Mouse (Mus musculus): ENCODE measurements around the gene Uxs1. TPM values are rescaled to one million over a fixed set of nuclear protein-coding genes. Genes with fewer than 3 reads are reported as not detected.

Uxs1 gene
- polyA plus RNA-seq, 1 experiment: 37.3 TPM

GRCm38 (mm10) chr1:43821804-43822203 is 5.8 kb downstream of the Uxs1 start:
- WGBS: 93% methylated on average over 1 of the region's 1 CpGs
- DNase-seq: no peak
- no peak overlapping the region for H3K27ac ChIP-seq (ENCODE audit: insufficient read depth, low read length)
- H3K27me3 ChIP-seq (ENCODE audit: control insufficient read depth, insufficient read depth, low read length): no peaks in the 10 kb centered on the region
- H3K4me3 ChIP-seq (replicated peaks; ENCODE audit: insufficient read depth, low read depth, low read length): no peak overlapping the region
- TF ChIP-seq POLR2A (IDR thresholded peaks at IDR 0.05; ENCODE audit: borderline replicate concordance, insufficient read depth, low read length) (no peak), CTCF (IDR thresholded peaks at IDR 0.05; ENCODE audit: borderline replicate concordance, insufficient read depth, low read depth, low read length) (no peak)
- H3K4me1 ChIP-seq (ENCODE audit: control insufficient read depth, insufficient read depth, low read length): peaks cover 7% of the 10 kb centered on the region; the same call in 1 of the 2 replicates

- DNase-seq: no peak
- TF ChIP-seq POLR2A (IDR thresholded peaks at IDR 0.05; ENCODE audit: borderline replicate concordance, insufficient read depth, low read length): no peak
- TF ChIP-seq CTCF (IDR thresholded peaks at IDR 0.05; ENCODE audit: borderline replicate concordance, insufficient read depth, low read depth, low read length): no peak
- Histone ChIP-seq H3K4me1 (ENCODE audit: control insufficient read depth, insufficient read depth, low read length) (peaks cover 3% of the 10 kb centered on the region; the same call in 1 of the 2 replicates), H3K27ac (ENCODE audit: insufficient read depth, low read length) (no peak overlapping the region), H3K4me3 (replicated peaks; ENCODE audit: insufficient read depth, low read depth, low read length) (no peak overlapping the region), H3K27me3 (ENCODE audit: control insufficient read depth, insufficient read depth, low read length) (no peaks in the 10 kb centered on the region)
- 71% methylated on average over 1 of the region's 1 CpGs for WGBS
These were observed 7.0 kb downstream of the Uxs1 start for GRCm38 (mm10) chr1:43820571-43820970.

- WGBS: 76% methylated on average over 2 of the region's 2 CpGs
- Histone ChIP-seq H3K27ac (ENCODE audit: insufficient read depth, low read length) (no peak overlapping the region), H3K27me3 (ENCODE audit: control insufficient read depth, insufficient read depth, low read length) (no peaks in the 10 kb centered on the region), H3K4me1 (ENCODE audit: control insufficient read depth, insufficient read depth, low read length) (no peaks in the 10 kb centered on the region), H3K4me3 (replicated peaks; ENCODE audit: insufficient read depth, low read depth, low read length) (no peak overlapping the region)
- no peak for DNase-seq
- no peak for TF ChIP-seq CTCF (IDR thresholded peaks at IDR 0.05; ENCODE audit: borderline replicate concordance, insufficient read depth, low read depth, low read length)
- no peak for TF ChIP-seq POLR2A (IDR thresholded peaks at IDR 0.05; ENCODE audit: borderline replicate concordance, insufficient read depth, low read length)
These were observed 8.5 kb downstream of the Uxs1 start for GRCm38 (mm10) chr1:43819091-43819490.

DNA sequence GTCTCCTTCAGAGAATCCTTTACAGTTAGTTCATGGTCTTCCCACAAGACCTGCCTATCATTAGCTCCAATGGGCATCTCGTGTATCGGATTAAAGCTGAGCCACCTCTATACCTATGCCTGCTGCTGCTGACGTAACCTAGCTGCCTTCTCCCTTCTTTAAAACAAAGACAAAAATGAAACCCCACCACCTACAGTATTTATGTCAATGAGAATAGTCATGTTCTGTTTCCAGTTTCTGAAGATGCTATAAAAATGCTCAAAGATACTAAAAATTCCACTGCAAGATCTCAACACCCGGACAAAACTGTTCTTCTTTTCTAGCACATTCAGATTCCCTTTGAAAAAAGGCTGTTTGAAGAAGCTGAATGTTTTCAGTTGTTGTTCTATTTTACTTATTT is 9.2 kb downstream of the Uxs1 start:
- Histone ChIP-seq H3K27me3 (ENCODE audit: control insufficient read depth, insufficient read depth, low read length) (no peaks in the 10 kb centered on the region), H3K4me3 (replicated peaks; ENCODE audit: insufficient read depth, low read depth, low read length) (no peak overlapping the region), H3K4me1 (ENCODE audit: control insufficient read depth, insufficient read depth, low read length) (no peaks in the 10 kb centered on the region), H3K27ac (ENCODE audit: insufficient read depth, low read length) (no peak overlapping the region)
- 89% methylated on average over 4 of the region's 4 CpGs for WGBS
- no peak for DNase-seq
- TF ChIP-seq POLR2A (IDR thresholded peaks at IDR 0.05; ENCODE audit: borderline replicate concordance, insufficient read depth, low read length) (no peak), CTCF (IDR thresholded peaks at IDR 0.05; ENCODE audit: borderline replicate concordance, insufficient read depth, low read depth, low read length) (no peak)

DNA sequence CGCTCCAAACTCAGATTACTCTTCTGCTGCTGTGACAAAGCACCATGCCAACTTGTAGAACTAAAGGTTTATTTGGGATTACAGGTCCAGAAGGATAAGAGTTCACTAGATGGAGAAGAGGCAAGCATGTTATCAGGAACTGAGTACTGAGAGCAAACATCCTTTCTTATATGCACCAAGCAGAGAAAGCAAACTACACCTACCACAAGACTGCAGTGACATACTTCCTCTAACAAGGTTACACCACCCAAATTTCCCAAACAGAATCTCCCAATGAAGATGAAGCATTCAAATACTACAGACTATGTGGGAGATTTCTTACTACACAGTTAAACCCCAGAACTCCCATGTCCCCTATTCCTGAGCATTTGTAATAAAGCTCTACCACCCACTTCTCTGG is 15.8 kb downstream of the Uxs1 start:
- Histone ChIP-seq H3K4me1 (ENCODE audit: control insufficient read depth, insufficient read depth, low read length) (no peaks in the 10 kb centered on the region), H3K4me3 (replicated peaks; ENCODE audit: insufficient read depth, low read depth, low read length) (no peak overlapping the region), H3K27me3 (ENCODE audit: control insufficient read depth, insufficient read depth, low read length) (no peaks in the 10 kb centered on the region), H3K27ac (ENCODE audit: insufficient read depth, low read length) (no peak overlapping the region)
- no peak for DNase-seq
- TF ChIP-seq POLR2A (IDR thresholded peaks at IDR 0.05; ENCODE audit: borderline replicate concordance, insufficient read depth, low read length) (no peak), CTCF (IDR thresholded peaks at IDR 0.05; ENCODE audit: borderline replicate concordance, insufficient read depth, low read depth, low read length) (no peak)
- WGBS: 93% methylated on average over 1 of the region's 1 CpGs

DNA sequence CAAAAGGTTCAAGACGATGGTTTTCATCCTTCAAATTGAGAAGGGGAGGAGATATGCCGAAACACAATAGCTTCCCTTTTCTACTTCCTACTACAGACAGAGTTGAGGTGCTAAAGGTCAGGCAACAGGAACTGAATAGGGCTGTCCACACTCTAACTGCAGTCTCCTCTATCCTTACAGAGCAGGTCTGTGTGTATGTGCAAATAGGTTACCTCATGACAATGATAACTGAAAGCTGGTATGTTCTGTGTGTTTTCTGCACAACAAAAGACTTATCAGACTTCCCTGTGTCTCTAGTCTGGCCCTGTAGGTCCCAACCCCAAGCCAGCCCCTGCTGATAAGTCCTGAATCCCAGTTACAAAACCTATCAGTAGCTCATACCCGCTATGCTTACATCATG is 16.5 kb downstream of the Uxs1 start:
- no peak overlapping the region for H3K27ac ChIP-seq (ENCODE audit: insufficient read depth, low read length)
- DNase-seq: no peak
- H3K27me3 ChIP-seq (ENCODE audit: control insufficient read depth, insufficient read depth, low read length): no peaks in the 10 kb centered on the region
- H3K4me1 ChIP-seq (ENCODE audit: control insufficient read depth, insufficient read depth, low read length): no peaks in the 10 kb centered on the region
- 94% methylated on average over 3 of the region's 3 CpGs for WGBS
- TF ChIP-seq POLR2A (IDR thresholded peaks at IDR 0.05; ENCODE audit: borderline replicate concordance, insufficient read depth, low read length) (no peak), CTCF (IDR thresholded peaks at IDR 0.05; ENCODE audit: borderline replicate concordance, insufficient read depth, low read depth, low read length) (no peak)
- no peak overlapping the region for H3K4me3 ChIP-seq (replicated peaks; ENCODE audit: insufficient read depth, low read depth, low read length)

DNA sequence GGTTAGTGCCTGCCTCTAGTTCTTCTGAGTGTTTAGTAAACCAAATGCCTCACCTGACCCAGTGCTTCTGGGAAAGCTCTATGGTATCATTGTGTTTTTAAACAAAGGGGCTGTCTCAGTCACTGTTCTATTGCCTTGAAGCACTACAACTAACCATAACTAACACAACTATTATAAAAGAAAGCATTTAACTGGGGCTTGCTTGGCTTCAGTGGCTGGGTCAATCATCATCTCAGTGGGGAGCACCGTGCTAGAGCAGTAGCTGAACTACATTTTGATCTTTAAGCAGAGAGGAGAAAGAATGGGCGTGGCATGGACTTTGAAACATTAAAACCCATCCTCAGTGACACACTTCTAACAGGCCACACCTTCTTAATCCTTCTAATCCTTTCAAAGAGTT is 18.2 kb downstream of the Uxs1 start:
- no peak for TF ChIP-seq CTCF (IDR thresholded peaks at IDR 0.05; ENCODE audit: borderline replicate concordance, insufficient read depth, low read depth, low read length)
- TF ChIP-seq POLR2A (IDR thresholded peaks at IDR 0.05; ENCODE audit: borderline replicate concordance, insufficient read depth, low read length): no peak
- no peaks in the 10 kb centered on the region for H3K27me3 ChIP-seq (ENCODE audit: control insufficient read depth, insufficient read depth, low read length)
- no peak for DNase-seq
- no peaks in the 10 kb centered on the region for H3K4me1 ChIP-seq (ENCODE audit: control insufficient read depth, insufficient read depth, low read length)
- H3K4me3 ChIP-seq (replicated peaks; ENCODE audit: insufficient read depth, low read depth, low read length): no peak overlapping the region
- 81% methylated on average over 2 of the region's 2 CpGs for WGBS
- H3K27ac ChIP-seq (ENCODE audit: insufficient read depth, low read length): no peak overlapping the region

DNA sequence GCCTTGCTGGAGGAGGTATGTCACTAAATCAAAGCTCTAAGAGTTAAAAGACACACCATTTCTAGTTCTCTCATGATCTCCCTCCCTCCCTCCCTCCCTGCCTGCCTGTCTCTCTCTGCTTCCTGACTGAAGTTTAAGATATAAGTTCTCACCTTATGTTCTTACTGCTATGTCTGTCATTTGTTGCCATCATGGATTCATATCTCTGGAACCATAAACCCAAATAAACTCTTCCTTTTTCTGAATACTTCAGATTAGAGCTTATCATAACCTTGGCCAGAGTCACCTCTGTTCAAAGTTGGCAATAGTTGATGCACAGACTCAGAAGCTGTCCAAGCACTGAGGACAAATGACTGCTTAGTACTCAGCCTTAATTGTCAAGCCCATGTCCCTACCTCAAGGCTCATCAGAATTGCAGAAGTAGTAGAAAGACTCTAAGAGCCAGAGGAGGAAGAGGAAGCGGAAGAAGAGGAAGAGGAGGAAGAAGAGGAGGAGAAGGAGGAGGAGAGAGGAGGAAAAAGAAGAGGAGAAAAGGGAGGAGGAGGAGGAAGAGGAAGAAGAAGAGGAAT is 23.6 kb downstream of the Uxs1 start:
- DNase-seq: no peak
- TF ChIP-seq CTCF (IDR thresholded peaks at IDR 0.05; ENCODE audit: borderline replicate concordance, insufficient read depth, low read depth, low read length): no peak
- no peak for TF ChIP-seq POLR2A (IDR thresholded peaks at IDR 0.05; ENCODE audit: borderline replicate concordance, insufficient read depth, low read length)
- 100% methylated on average over 1 of the region's 1 CpGs for whole genome bisulfite sequencing
- no peaks in the 10 kb centered on the region for H3K4me1 ChIP-seq (ENCODE audit: control insufficient read depth, insufficient read depth, low read length)
- H3K27ac ChIP-seq (ENCODE audit: insufficient read depth, low read length): no peak overlapping the region
- no peaks in the 10 kb centered on the region for H3K27me3 ChIP-seq (ENCODE audit: control insufficient read depth, insufficient read depth, low read length)
- H3K4me3 ChIP-seq (replicated peaks; ENCODE audit: insufficient read depth, low read depth, low read length): no peak overlapping the region
